Mouse (Mus musculus) c-Kit-positive CD71-negative TER-119-negative erythroid progenitor cells, embryonic 14.5 days (primary cell): Measurements from ENCODE around the gene Lekr1.

Experiments used
- DNase-seq: peaks from one replicate; pipeline ENCODE4 v3.0.0-alpha.2; 2013; ENCODE audit warnings: low read depth

Lekr1 gene

DNA sequence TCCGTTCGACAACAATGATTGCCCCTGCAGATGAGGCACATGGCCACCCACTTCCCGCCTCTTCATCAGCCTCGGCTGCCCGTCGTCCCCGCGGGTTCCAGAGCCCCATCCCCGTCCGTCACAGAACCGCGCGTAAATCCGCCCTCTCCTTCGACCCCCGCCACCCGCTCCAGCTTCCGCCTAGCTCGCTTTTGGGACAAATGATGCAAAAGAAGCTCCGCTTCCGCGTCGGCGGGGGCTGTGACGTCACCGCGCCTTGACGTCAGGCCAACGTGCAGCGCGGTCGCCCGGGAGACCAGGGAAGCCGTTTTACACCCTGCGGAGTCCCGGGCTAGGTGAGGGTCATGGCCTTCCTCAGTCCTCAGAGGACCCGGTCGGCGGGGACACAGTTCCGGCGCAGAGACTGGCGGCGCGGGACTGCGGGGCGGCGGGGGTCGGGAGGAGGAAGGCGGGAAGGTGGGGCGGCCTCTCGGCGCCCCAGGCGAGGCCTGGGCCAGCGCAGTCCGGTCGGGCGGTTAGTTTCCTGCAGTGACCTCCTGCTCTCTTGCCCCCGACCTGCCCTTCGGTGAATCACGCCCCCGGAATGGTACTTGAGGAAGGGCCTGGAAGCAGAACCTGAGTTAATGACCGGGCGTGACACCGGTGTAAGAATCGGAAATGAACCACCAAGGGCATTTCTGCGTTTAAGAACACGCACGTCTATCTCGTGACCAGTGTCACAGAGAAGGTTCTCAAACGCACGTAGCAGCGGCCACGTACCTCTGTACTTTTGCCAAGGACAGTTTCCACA is at the start of gene Lekr1:
Gene Lekr1 (plus strand): TSS at position 252 of the 790 bp plus-strand sequence.
- peak; percentile 72 for DNase-seq

DNA sequence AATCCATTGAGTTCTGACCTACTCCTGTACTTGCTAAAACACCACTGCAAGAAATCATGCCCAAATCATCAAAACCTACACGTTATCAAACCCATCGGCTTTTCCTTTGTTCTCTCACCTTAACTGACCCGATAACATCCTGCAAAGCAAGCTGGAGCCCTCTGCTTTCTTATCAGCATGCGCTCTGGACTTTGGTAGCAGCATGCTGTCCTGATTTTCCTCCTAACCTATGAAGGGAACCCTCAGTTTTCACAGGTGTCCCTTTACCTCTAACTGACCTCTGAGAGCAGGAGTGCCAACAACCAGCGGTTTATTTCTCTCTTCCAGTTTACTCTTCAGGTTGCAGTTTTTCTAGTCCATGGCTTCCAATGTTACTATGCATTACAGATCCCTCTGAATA is 48.5 kb upstream of the Lekr1 start:
- DNase-seq = no peak

- DNase-seq = no peak
Measured at GRCm38 (mm10) chr3:65619340-65619739, 46.7 kb upstream of the Lekr1 start.

DNA sequence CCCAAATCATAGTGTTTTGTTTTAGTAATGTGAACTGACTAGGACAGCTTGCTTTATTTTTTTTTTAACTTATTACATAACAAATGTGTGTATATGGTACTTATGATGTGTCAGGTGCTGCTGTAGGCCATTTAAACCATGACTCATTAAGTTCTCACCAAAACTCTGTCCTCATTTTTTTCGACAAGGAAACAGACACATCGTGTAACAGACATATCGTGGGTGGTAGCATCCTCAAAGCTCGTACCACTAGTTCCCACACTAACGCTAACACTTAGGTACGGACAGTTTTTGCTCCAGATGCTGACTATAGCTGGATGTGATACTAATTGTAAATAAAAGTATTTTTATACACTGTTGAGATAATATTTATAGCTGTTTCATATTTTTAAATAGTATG is 43.0 kb upstream of the Lekr1 start:
- DNase-seq = no peak

DNA sequence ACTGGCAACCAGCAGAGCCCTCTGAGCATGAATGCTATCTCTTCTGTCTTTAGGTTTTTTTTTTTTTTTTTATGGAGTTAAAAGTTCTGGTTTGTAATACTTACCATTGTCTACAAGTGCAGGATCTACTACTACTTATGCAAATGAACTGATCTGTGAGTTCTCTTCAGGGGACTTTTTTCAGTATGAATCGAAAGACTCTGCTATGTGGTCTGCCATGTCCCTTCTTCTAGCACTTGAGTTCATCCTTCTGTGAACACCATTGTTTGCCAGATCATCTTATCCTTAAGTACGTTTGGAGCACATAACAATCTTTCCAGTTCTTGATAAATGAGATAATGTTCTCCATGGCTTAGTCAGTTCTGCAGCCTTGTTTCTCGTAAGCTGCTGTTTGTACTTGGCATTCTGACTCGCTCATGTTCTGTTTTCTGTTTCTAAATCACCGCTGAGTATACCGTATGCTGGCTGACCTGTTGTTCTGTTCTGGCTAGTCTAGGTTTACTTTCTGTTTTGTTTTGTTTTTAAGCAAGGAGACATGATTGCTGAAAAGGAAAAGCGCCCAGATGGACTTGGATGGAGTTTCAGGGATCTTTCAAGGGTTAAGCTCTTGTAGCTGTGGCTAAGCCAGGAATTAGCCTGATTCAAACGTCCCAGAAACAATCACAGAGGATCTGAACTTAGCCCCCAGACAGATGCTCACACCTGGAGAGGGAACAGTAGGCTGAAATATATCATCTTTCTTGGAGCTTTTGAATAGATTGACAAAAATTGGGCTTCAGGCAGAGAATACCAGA is 40.3 kb upstream of the Lekr1 start:
- no peak for DNase-seq

- DNase-seq = no peak
Measured at GRCm38 (mm10) chr3:65626290-65626914, 39.6 kb upstream of the Lekr1 start.

- DNase-seq = no peak
Measured at GRCm38 (mm10) chr3:65627021-65627706, 38.9 kb upstream of the Lekr1 start.

DNA sequence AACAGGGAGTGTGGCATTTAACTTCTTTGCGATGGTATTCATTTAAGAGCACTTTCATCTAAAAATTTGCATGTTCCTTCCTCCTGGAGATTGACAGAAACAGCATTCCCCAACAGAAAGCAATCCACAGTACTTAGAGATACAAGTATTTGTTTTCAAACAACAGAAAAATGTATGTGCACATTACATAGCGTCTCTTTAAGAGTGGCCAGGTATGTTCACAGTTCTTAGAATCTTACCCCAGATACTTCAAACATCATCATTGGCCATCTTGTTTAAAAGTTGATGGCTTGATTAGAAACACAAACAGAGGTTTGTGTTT is 38.4 kb upstream of the Lekr1 start:
- DNase-seq = no peak

DNA sequence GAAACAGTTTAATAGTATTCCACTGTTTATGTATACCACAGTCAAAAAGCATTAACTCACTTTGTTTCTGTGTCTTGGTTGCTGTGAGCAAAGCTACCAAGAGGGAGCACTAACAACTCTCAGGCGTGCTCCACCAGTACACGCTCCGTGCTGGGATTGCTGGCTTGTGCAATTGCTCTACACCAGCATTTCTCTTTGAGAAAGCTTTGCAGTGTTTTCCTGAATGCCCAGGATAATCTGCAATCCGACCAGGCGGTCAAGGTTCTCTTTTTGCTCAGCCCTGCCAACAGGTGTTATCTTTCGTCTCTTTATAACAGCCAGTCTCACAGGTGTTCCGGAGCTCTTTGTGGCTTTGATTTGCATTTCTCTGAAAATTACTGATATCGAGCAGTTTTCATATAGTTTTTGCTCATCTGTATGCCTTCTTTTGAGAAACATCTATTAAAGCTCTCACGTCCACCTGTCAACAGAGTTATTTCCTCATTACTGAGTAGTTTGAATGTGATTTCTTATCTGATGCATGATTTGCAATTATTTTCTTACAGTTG is 36.4 kb upstream of the Lekr1 start:
- no peak for DNase-seq

DNA sequence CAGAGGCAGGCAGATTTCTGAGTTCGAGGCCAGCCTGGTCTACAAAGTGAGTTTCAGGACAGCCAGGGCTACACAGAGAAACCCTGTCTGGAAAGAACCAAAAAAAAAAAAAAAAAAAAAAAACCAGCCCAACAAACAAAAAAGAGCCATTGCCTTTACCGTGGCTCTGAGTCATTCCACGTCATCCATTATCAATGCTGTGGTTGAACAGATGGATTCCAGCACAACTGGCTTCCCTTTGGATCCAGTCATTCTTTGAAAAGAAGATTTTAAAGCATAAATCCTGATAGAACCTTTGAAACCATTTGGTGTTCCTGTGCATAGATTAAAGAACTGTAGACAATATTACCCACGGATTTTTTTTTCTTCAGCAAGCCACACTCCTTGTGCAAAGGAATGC is 32.4 kb upstream of the Lekr1 start:
- DNase-seq = no peak

- DNase-seq = no peak
Measured at GRCm38 (mm10) chr3:65635983-65636382, 30.0 kb upstream of the Lekr1 start.

- no peak for DNase-seq
Measured at GRCm38 (mm10) chr3:65637313-65637712, 28.7 kb upstream of the Lekr1 start.

DNA sequence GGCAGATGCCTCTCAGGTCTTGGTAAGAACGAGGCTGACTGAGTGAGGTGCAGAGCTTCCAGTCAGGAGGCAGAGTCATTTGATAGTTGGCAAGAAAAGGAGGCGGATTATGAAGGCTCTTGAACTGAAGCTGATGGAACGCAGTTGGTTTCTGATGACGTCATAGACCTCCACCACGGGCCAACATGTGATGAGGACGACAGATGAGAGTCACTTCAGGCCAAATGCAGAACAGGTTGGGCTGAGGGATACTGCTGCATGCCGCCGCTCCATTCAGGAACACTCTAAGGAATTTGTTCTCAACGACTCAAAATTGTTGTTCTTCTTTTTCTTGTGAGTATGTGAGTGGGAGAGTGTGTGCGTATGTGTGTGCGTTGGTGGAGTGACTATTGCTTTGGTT is 27.1 kb upstream of the Lekr1 start:
- DNase-seq = no peak

GRCm38 (mm10) chr3:65639454-65640014 is 26.5 kb upstream of the Lekr1 start:
- DNase-seq = no peak

GRCm38 (mm10) chr3:65642959-65643358 is 23.1 kb upstream of the Lekr1 start:
- DNase-seq = no peak

- DNase-seq = no peak
Measured at GRCm38 (mm10) chr3:65643654-65644053, 22.4 kb upstream of the Lekr1 start.

DNA sequence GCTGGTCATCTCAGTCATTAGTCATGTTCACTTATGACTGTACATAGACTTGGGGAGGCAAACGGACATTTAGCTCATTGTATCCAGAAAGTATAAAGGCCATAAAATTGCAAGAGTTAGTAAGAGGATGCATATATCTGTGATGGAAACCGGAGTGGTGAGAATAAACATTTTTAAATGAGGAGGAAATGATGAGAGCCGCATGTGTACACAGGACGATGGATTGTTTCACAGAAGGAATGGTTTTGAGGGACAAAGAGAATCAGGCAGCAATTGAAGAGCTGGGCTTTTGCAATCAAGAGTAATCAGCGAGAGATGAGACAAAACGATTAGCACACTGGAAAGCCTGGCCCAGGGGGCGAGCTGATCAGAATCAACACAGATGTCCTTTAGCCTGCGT is 18.4 kb upstream of the Lekr1 start:
- no peak for DNase-seq

DNA sequence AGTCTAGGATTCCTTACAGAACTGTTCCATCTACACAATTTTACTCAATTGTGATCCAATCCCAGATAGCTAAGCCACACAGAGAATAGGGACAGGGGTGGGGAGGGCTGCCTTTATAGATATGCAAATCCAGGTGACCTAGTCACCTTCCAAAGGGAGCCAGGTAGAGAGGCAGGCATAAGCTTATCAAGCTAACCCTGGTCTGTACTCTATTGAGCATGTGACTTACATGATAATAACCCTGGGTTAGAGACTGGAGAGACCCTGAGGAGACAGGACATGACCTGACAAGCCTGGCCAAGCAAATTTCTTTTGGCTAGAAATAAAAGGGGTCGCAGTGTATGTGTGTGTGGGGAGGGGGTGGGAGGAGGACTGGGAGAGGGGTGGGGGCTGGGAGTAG is 17.1 kb upstream of the Lekr1 start:
- DNase-seq = no peak

GRCm38 (mm10) chr3:65650156-65650815 is 15.7 kb upstream of the Lekr1 start:
- DNase-seq = no peak

DNA sequence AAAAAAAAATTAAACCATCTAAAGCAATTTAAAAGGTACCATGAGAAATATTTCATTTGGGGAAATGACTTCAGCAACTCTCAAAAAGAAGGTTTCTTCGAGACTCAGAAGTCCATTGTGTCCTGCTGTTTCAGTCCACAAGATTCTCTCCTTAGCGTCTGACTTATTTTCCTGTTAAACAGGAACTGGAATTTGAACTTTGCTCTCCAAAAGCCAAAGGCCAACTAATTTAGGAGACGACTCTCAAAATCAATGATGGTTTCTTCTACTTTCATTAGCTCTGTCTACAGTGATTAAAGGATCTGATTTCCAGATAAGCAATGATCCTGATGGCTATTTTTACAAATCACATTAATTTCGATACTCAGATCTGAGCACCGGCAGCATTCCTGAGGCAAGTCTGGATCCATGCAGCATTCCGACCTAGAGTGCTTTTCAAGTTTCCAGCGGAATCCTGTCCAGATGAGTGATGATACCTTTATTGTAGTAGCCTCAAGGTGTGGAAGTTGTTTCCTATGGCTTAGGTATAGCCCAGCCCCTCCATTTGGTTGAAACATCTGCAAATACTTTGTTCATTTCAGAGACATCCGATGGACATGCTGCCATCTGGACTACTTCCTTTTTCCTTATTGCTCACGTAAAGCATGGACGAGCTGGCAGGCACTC is 11.4 kb upstream of the Lekr1 start:
- no peak for DNase-seq

DNA sequence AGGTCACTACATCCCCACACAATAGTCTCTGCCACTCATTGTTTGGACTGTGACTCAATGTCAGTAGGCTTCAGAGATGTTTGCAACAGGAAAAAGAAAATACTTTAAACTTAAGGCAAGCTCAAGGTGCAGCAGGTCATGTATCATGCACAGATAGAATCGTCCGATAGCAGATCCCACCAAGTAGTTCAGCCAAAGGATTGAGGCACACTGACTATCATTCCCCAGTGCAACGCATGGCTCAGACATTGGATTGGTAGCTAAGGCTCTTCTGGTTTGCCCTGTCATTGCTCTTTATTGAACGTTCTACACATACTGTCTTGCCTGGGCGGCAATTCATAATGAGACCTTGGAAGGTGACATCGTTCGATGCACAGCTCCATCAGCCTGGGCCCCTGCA is 9.6 kb upstream of the Lekr1 start:
- no peak for DNase-seq
